Mouse (Mus musculus) ES-E14 (cell line): ENCODE measurements around the gene Tfap4.

Experiments
- MAFK ChIP-seq: IDR thresholded peaks from 2 replicates; pipeline ENCODE4 v1.6.1; 2014; ENCODE audit warnings: mild to moderate bottlenecking, low read depth, low read length, inconsistent platforms; ENCODE audit not compliant: insufficient read depth
- ZC3H11A ChIP-seq: IDR thresholded peaks from 2 replicates; pipeline ENCODE4 v1.6.1; 2012; ENCODE audit warnings: low read depth, mild to moderate bottlenecking, inconsistent platforms, low read length, borderline replicate concordance
- ZNF384 ChIP-seq: IDR thresholded peaks from 2 replicates; pipeline ENCODE4 v1.6.1; 2012; ENCODE audit warnings: low read depth, low read length, inconsistent platforms

DNA sequence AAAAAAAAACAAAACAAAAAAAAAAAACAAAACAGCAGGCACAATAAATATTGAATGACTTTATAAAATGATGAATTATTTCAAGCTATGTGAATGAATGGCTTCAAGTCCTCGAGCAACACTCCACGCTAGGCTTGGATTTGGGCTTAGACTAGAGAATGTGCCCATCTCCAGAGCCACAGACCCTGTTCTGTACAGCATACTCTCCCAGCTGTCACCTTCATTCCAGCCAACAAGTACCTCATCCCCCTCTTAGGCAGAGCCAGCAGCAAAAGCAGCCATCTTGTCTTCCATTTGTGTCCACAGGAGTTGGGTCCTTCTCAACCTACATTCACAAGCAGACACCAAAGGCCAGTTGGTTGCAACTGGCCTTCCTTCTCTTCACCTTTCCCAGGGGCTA, 39.8 kb downstream of the Tfap4 start:
- TF ChIP-seq ZC3H11A, result no peak
- TF ChIP-seq MAFK, result no peak
- TF ChIP-seq ZNF384, result no peak
